Mouse (Mus musculus) brain, embryonic 14.5 days (tissue): ENCODE data around the gene 6330403K07Rik. TPM values are rescaled to one million over a fixed set of nuclear protein-coding genes. Genes with fewer than 3 reads are reported as not detected.

Source experiments
- DNase-seq: peaks from one replicate; pipeline ENCODE4 v3.0.0-alpha.2; 2011; ENCODE audit warnings: low read depth
- CTCF ChIP-seq: fragments of 200-500 bp; IDR thresholded peaks from 2 replicates; pipeline ENCODE4 v1.5.1; 2012; ENCODE audit warnings: inconsistent platforms, mild to moderate bottlenecking, moderate library complexity, borderline replicate concordance; ENCODE audit not compliant: insufficient read depth, insufficient read length; ENCODE audit errors: extremely low read depth
- POLR2A ChIP-seq: fragments of 200-500 bp; IDR thresholded peaks from 2 replicates; pipeline ENCODE4 v1.6.1; 2012; ENCODE audit warnings: mild to moderate bottlenecking, inconsistent platforms, borderline replicate concordance; ENCODE audit not compliant: poor library complexity, insufficient read depth, insufficient read length, severe bottlenecking; ENCODE audit errors: extremely low read depth
- polyA plus RNA-seq: library from polyadenylated mRNA; depleted of rRNA; stranded (reverse); fragments of >200 nt; gene quantifications from 2 replicates; pipeline ENCODE4 v1.2.3, GENCODE M21; 2012; rRNA removed

The 6330403K07Rik gene
- polyA plus RNA-seq, 1 experiment, result 490 TPM

DNA sequence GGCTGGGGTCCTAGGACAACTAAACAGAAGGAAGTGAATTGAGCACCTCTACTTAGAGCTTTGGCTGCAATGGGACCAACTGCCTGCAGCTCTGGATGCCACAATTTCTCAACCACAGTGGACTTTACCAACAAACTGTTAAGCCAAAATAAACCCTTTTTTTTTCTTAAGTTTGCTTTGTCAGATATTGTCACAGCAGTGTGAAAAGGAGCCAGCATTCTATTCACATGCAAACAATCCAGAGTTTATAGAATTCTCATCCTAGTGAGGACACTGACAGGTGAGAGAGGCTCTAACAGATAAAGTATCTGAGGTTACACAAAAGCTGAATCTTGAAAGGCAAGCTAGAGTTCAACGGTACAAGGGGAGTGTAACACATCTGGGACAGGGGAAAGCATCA lies 16.3 kb downstream of the 6330403K07Rik start:
- no peak for TF ChIP-seq CTCF
- TF ChIP-seq POLR2A, result no peak
- no peak for DNase-seq

DNA sequence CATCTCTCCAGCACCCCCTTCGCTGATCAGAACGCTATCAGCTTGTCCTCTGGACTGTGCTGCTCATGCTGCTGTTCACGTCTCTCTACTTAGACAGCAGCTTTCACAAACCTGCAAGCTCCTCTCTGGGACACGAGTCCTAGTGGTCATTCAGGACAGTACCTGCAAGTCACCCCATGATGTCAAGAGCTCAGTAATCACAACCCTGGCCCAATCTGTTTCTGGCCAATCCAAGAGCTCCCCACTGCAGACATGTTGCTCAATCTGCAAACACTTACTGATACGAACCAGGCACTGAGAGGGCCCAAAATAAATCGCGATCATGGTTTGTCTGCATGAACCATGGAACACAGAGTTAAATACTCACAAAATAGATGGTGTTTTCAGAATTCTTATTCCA lies 20.6 kb downstream of the 6330403K07Rik start:
- no peak for TF ChIP-seq POLR2A
- no peak for TF ChIP-seq CTCF
- DNase-seq, result no peak

GRCm38 (mm10) chr11:71008321-71008720 lies 25.0 kb downstream of the 6330403K07Rik start:
- no peak for DNase-seq
- TF ChIP-seq CTCF (no peak), POLR2A (no peak)

DNA sequence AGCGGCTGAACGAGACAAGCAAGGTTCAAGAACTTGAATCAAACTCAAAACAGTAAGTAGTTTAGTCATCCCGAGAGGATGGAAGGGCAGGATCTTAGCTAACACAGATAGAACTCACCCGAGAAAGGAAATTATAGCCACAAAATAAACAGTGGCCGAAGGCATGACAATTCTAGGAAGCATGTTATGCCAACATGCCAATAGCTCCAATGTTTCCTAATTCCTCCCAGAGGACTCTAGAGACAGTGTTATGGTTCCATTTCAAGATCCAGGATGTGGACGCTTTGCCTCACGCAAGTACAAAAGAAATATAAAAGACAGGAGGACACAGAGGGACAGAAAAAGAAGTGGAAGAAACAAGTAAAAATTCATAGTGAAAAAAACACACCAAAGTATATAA lies 25.5 kb downstream of the 6330403K07Rik start:
- no peak for DNase-seq
- no peak for TF ChIP-seq CTCF
- no peak for TF ChIP-seq POLR2A

DNA sequence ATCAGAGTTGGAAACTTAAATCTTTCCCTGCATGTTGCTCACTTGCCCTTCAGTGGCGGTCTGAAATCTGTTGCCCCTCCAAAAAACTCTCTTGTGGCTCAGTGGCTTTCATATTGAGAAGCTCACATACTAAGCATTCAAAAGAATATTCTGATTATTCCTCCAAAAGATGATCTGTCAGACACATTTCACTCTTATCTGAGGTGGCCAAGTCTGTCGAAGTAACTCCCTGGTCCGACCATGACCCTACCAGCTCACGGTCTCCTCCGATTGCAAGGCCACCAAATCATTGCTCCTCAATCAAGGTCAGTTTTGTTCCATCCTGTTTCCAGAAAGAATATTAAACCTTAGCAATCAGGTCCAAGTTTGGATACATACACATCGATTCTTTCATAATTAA lies 26.3 kb downstream of the 6330403K07Rik start:
- TF ChIP-seq POLR2A, result no peak
- no peak for TF ChIP-seq CTCF
- DNase-seq, result no peak

GRCm38 (mm10) chr11:71005046-71005445 lies 28.3 kb downstream of the 6330403K07Rik start:
- peak; percentile 8 for DNase-seq
- TF ChIP-seq POLR2A, result no peak
- no peak for TF ChIP-seq CTCF

- TF ChIP-seq POLR2A, result peak; percentile 30; the same call in 1 of the 2 replicates
- peak; percentile 15; the same call in 1 of the 2 replicates for TF ChIP-seq CTCF
- DNase-seq, result peak; percentile 100
These were observed 29.0 kb downstream of the 6330403K07Rik start, which contains the start of gene Dhx33 for GRCm38 (mm10) chr11:71004316-71004773. Dhx33 (minus strand) TSS chr11:71004437.

GRCm38 (mm10) chr11:71003611-71004315 lies 29.6 kb downstream of the 6330403K07Rik start:
- DNase-seq, result peak; percentile 49
- TF ChIP-seq CTCF (no peak), POLR2A (no peak)

DNA sequence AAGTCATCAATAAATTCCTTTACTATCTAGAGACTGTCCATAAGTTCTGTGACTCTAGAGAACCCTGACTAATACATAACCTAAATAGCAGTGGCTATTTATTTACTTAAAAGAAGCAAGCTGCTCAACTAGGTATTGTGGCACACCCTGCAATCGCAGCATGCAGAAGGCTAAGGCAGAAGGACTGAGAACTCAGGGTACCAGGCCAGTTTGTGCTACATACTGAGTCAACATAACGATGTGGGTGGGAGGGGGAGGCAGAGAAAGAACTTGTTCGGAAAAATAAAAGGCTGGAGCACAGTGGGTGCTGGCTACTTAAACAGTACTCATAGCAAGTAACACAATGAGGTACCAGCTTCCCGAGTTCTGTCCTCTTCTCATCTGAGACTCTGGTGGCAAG lies 32.1 kb downstream of the 6330403K07Rik start:
- DNase-seq, result no peak
- TF ChIP-seq CTCF, result no peak
- no peak for TF ChIP-seq POLR2A

DNA sequence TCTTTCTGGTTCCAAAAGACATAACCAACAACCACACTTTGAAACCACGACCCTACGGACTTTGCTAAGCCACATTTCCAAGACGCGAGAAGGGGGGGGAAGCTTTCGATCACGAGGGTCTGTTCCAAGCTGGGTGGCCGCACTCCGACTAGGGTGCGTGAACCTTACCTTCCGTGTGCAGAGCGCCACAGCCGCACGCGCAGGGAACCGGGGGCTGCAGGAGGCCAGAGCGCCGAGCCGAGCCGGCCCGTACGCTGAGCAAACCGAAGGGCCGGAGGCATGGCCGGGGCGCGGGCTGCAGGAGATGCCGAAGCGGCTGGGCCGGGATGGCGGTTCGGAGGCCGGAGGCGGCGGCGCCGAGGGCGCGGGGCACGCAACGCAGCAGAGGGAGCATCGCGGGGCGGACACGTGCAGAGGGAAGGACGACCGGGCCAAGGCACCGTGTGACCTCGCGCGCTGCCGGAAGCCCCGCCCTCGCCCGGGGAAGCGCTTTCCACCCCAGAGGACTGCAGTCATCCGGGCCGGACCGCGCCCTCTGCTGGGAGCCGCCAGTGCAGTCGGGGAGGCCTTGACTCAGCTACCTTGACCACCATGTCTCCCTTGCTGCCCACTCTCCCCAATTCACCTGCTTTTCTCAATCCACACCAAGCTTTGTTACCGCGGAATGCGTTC lies 50.6 kb downstream of the 6330403K07Rik start, which contains the start of gene C1qbp:
TSS of gene C1qbp (minus strand) at position 470 of the 672 bp plus-strand sequence.
- peak; percentile 69 for TF ChIP-seq POLR2A
- peak; percentile 91 for TF ChIP-seq CTCF
- peak; percentile 96 for DNase-seq

DNA sequence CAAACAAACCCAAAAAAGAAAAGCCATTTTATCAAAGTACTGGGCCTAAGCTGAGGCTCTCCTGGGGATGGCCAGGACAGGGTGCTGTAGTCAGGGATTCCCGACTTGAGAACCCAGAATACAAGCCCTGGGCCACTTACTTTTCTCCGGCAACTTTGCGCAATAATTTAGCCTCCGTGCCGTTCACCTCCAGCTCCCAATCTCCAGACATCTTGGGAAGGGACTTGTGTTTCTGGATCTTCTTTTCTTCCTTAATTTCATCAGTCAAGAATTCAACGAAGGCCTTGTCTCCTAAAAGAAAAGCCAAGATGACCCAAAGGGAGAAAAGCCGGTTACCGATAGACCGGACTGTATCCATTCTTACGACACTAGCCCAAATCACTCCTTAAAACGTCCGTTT lies 51.3 kb downstream of the 6330403K07Rik start:
- no peak for TF ChIP-seq POLR2A
- no peak for TF ChIP-seq CTCF
- DNase-seq, result no peak

Other genes starting within 250 kb of the 6330403K07Rik start
- not detected in 2 replicates for gene Scimp, start 220.9 kb downstream of the 6330403K07Rik start, polyA plus RNA-seq
- gene Rabep1, start 188.7 kb downstream of the 6330403K07Rik start, polyA plus RNA-seq, result 20.3 and 33.9 TPM in 2 replicates
- gene Nup88, start 63.5 kb downstream of the 6330403K07Rik start, polyA plus RNA-seq, result 95.9 and 119 TPM in 2 replicates
- 48.1 and 69.5 TPM in 2 replicates for gene Rpain, start 63.3 kb downstream of the 6330403K07Rik start, polyA plus RNA-seq
- gene C1qbp, start 50.5 kb downstream of the 6330403K07Rik start, polyA plus RNA-seq, result 116 and 141 TPM in 2 replicates
- 27.9 and 28.1 TPM in 2 replicates for gene Dhx33, start 29.1 kb downstream of the 6330403K07Rik start, polyA plus RNA-seq
- 17.9 and 20.9 TPM in 2 replicates for gene Mis12, start 13.9 kb downstream of the 6330403K07Rik start, polyA plus RNA-seq
- gene Derl2, start 13.7 kb downstream of the 6330403K07Rik start, polyA plus RNA-seq, result 27.2 and 31.4 TPM in 2 replicates
- not detected in 2 replicates for gene Nlrp1a, start 111.2 kb upstream of the 6330403K07Rik start, polyA plus RNA-seq
- gene Nlrp1b, start 197.2 kb upstream of the 6330403K07Rik start, polyA plus RNA-seq, result 0.06 and 0.14 TPM in 2 replicates